Mouse (Mus musculus): Measurements from ENCODE around the gene Gng2. TPM values are rescaled to one million over a fixed set of nuclear protein-coding genes. Genes with fewer than 3 reads are reported as not detected.

Gng2 gene
- total and polyA plus RNA-seq, 2 experiments from 2014 or later, result 374 to 419 TPM

GRCm38 (mm10) chr14:19959860-19960259 is 17.6 kb downstream of the Gng2 start:
- Histone ChIP-seq H3K9me3 (ENCODE audit: low read length) (no peaks in the 10 kb centered on the region), H3K9ac (replicated peaks; ENCODE audit: low read length, poor library complexity, severe bottlenecking) (no peak overlapping the region), H3K27me3 (ENCODE audit: insufficient read depth, low read length) (no peaks in the 10 kb centered on the region), H3K27ac (ENCODE audit: low read depth, low read length) (no peak overlapping the region), H3K4me3 (ENCODE audit: low read depth, low read length) (no peak overlapping the region), H3K4me2 (ENCODE audit: low read depth, low read length, poor library complexity, severe bottlenecking) (no peak overlapping the region), H3K4me1 (ENCODE audit: insufficient read depth, low read length) (peaks cover 11% of the 10 kb centered on the region; the same call in 1 of the 2 replicates), H3K36me3 (ENCODE audit: insufficient read depth, low read length) (peaks cover 10% of the 10 kb centered on the region; the same call in 1 of the 2 replicates)
- WGBS, result 67% methylated on average over 9 of the region's 9 CpGs
- TF ChIP-seq CTCF (IDR thresholded peaks at IDR 0.05), result no peak
- no peak for ATAC-seq (ENCODE audit: low FRiP score)
- no peak for DNase-seq (ENCODE audit: low spot score)

- TF ChIP-seq CTCF (IDR thresholded peaks at IDR 0.05), result no peak
- H3K27ac ChIP-seq (ENCODE audit: low read depth, low read length), result no peak overlapping the region
- H3K27me3 ChIP-seq (ENCODE audit: insufficient read depth, low read length), result no peaks in the 10 kb centered on the region
- ATAC-seq (ENCODE audit: low FRiP score) (no peak), DNase-seq (ENCODE audit: low spot score) (no peak)
- H3K4me1 ChIP-seq (ENCODE audit: insufficient read depth, low read length), result no peaks in the 10 kb centered on the region
- H3K9ac ChIP-seq (replicated peaks; ENCODE audit: low read length, poor library complexity, severe bottlenecking), result no peak overlapping the region
- H3K36me3 ChIP-seq (ENCODE audit: insufficient read depth, low read length), result peaks cover 10% of the 10 kb centered on the region; the same call in 1 of the 2 replicates
- H3K4me3 ChIP-seq (ENCODE audit: low read depth, low read length), result no peak overlapping the region
- H3K4me2 ChIP-seq (ENCODE audit: low read depth, low read length, poor library complexity, severe bottlenecking), result no peak overlapping the region
- WGBS, result 77% methylated on average over 7 of the region's 7 CpGs
- H3K9me3 ChIP-seq (ENCODE audit: low read length), result no peaks in the 10 kb centered on the region
Measured at GRCm38 (mm10) chr14:19955077-19955476, 22.4 kb downstream of the Gng2 start.

GRCm38 (mm10) chr14:19950812-19951211 is 26.6 kb downstream of the Gng2 start:
- TF ChIP-seq CTCF (IDR thresholded peaks at IDR 0.05), result no peak
- 92% methylated on average over 4 of the region's 4 CpGs for WGBS
- H3K36me3 ChIP-seq (ENCODE audit: insufficient read depth, low read length), result no peaks in the 10 kb centered on the region; the same call in 1 of the 2 replicates

GRCm38 (mm10) chr14:19949475-19949874 is 28.0 kb downstream of the Gng2 start:
- Histone ChIP-seq H3K4me1 (ENCODE audit: insufficient read depth, low read length) (no peaks in the 10 kb centered on the region), H3K4me2 (ENCODE audit: low read depth, low read length, poor library complexity, severe bottlenecking) (no peak overlapping the region), H3K4me3 (ENCODE audit: low read depth, low read length) (no peak overlapping the region), H3K9ac (replicated peaks; ENCODE audit: low read length, poor library complexity, severe bottlenecking) (no peak overlapping the region), H3K27ac (ENCODE audit: low read depth, low read length) (no peak overlapping the region), H3K9me3 (ENCODE audit: low read length) (no peaks in the 10 kb centered on the region), H3K27me3 (ENCODE audit: insufficient read depth, low read length) (no peaks in the 10 kb centered on the region), H3K36me3 (ENCODE audit: insufficient read depth, low read length) (no peaks in the 10 kb centered on the region; the same call in 1 of the 2 replicates)
- ATAC-seq (ENCODE audit: low FRiP score) (no peak), DNase-seq (ENCODE audit: low spot score) (no peak)
- 91% methylated on average over 2 of the region's 2 CpGs for WGBS
- no peak for TF ChIP-seq CTCF (IDR thresholded peaks at IDR 0.05)

More at GRCm38 (mm10) chr14:19950812-19951211, 26.6 kb downstream of the Gng2 start:
- DNase-seq (ENCODE audit: low spot score), result no peak
- H3K9me3 ChIP-seq (ENCODE audit: low read length), result no peaks in the 10 kb centered on the region
- no peaks in the 10 kb centered on the region for H3K4me1 ChIP-seq (ENCODE audit: insufficient read depth, low read length)
- H3K27ac ChIP-seq (ENCODE audit: low read depth, low read length), result no peak overlapping the region
- no peak for ATAC-seq (ENCODE audit: low FRiP score)
- no peak overlapping the region for H3K4me2 ChIP-seq (ENCODE audit: low read depth, low read length, poor library complexity, severe bottlenecking)
- no peaks in the 10 kb centered on the region for H3K27me3 ChIP-seq (ENCODE audit: insufficient read depth, low read length)
- no peak overlapping the region for H3K4me3 ChIP-seq (ENCODE audit: low read depth, low read length)
- H3K9ac ChIP-seq (replicated peaks; ENCODE audit: low read length, poor library complexity, severe bottlenecking), result no peak overlapping the region

GRCm38 (mm10) chr14:19946221-19946620 is 31.2 kb downstream of the Gng2 start:
- WGBS, result 84% methylated on average over 7 of the region's 7 CpGs
- H3K4me2 ChIP-seq (ENCODE audit: low read depth, low read length, poor library complexity, severe bottlenecking), result no peak overlapping the region
- no peaks in the 10 kb centered on the region; the same call in 1 of the 2 replicates for H3K36me3 ChIP-seq (ENCODE audit: insufficient read depth, low read length)
- H3K4me1 ChIP-seq (ENCODE audit: insufficient read depth, low read length), result no peaks in the 10 kb centered on the region
- H3K9ac ChIP-seq (replicated peaks; ENCODE audit: low read length, poor library complexity, severe bottlenecking), result no peak overlapping the region
- ATAC-seq (ENCODE audit: low FRiP score) (no peak), DNase-seq (ENCODE audit: low spot score) (no peak)
- no peaks in the 10 kb centered on the region for H3K27me3 ChIP-seq (ENCODE audit: insufficient read depth, low read length)
- no peaks in the 10 kb centered on the region for H3K9me3 ChIP-seq (ENCODE audit: low read length)
- H3K4me3 ChIP-seq (ENCODE audit: low read depth, low read length), result no peak overlapping the region
- no peak overlapping the region for H3K27ac ChIP-seq (ENCODE audit: low read depth, low read length)
- no peak for TF ChIP-seq CTCF (IDR thresholded peaks at IDR 0.05)

GRCm38 (mm10) chr14:19942732-19943131 is 34.7 kb downstream of the Gng2 start:
- WGBS, result 28% methylated on average over 3 of the region's 3 CpGs
- Histone ChIP-seq H3K9ac (replicated peaks; ENCODE audit: low read length, poor library complexity, severe bottlenecking) (no peak overlapping the region; the same call in 1 of the 2 replicates), H3K9me3 (ENCODE audit: low read length) (no peaks in the 10 kb centered on the region), H3K36me3 (ENCODE audit: insufficient read depth, low read length) (no peaks in the 10 kb centered on the region; the same call in 1 of the 2 replicates), H3K27me3 (ENCODE audit: insufficient read depth, low read length) (no peaks in the 10 kb centered on the region), H3K4me3 (ENCODE audit: low read depth, low read length) (no peak overlapping the region), H3K4me2 (ENCODE audit: low read depth, low read length, poor library complexity, severe bottlenecking) (no peak overlapping the region), H3K4me1 (ENCODE audit: insufficient read depth, low read length) (no peaks in the 10 kb centered on the region), H3K27ac (ENCODE audit: low read depth, low read length) (no peak overlapping the region)
- no peak for DNase-seq (ENCODE audit: low spot score)
- ATAC-seq (ENCODE audit: low FRiP score), result no peak
- no peak for TF ChIP-seq CTCF (IDR thresholded peaks at IDR 0.05)

All from midbrain, postnatal 0 days (tissue).